In genomic region chr16:57301512-57302115, GRCm38 (mm10) we compare ENCODE assay signal across 15 mouse cellular contexts. TPM values are rescaled to one million over a fixed set of nuclear protein-coding genes. Genes with fewer than 3 reads are reported as not detected.
DNase-seq lines count a peak whose midpoint lies in the region; ATAC-seq and TF ChIP-seq lines count a peak whose summit lies in the region.
"Had no signal": no experiment of that assay in that cellular context is flagged by ENCODE, and none has a peak within 500 bp of the region (broad histone marks: within the 10 kb centered on the region; RNA-seq: fewer than 3 reads in every experiment).

No protein-coding gene starts in this region.

- no peak overlapping the region for H3K4me3 ChIP-seq in heart, embryonic 10.5 days
- H3K4me3 ChIP-seq in left cerebral cortex, adult 2 months: no peak overlapping the region
- H3K4me3 ChIP-seq in embryonic facial prominence, embryonic 10.5 days: no peak overlapping the region
- H3K4me3 ChIP-seq in midbrain, embryonic 11.5 days (ENCODE audit: low read depth, low read length): no peak overlapping the region
- H3K4me3 ChIP-seq: hindbrain, embryonic 10.5 days; limb, embryonic 10.5 days had no signal

- DNase-seq in heart, adult 11 months: peak; percentile 92
- no peak for DNase-seq in heart, embryonic 10.5 days (ENCODE audit: low spot score)
- no peak for DNase-seq in left cerebral cortex, adult 2 months (ENCODE audit: extremely low spot score in 1 of 2, low spot score in 2 of 2)
- no peak for DNase-seq in left cerebral cortex, adult 8-10 months (ENCODE audit: low spot score in 2 of 2)
- DNase-seq in embryonic facial prominence, embryonic 10.5 days (ENCODE audit: low spot score): no peak
- DNase-seq in thymus, postnatal 0 days (ENCODE audit: low spot score): peak; percentile 16
- DNase-seq in midbrain, embryonic 11.5 days (ENCODE audit: low spot score, missing footprints): no peak
- no peak for DNase-seq in lung, postnatal 4 days
- DNase-seq: B cell, adult 2 months; cerebellum, postnatal 14 days; lung, postnatal 14 days had no signal

- 68% methylated on average over 9 of the region's 9 CpGs for WGBS in heart, embryonic 10.5 days
- 79% methylated on average over 9 of the region's 9 CpGs for WGBS in embryonic facial prominence, embryonic 10.5 days
- WGBS in midbrain, embryonic 11.5 days: 83% methylated on average over 9 of the region's 9 CpGs

- H3K9ac ChIP-seq in midbrain, embryonic 11.5 days (ENCODE audit: low read length): no peak overlapping the region

- H3K27me3 ChIP-seq in heart, embryonic 10.5 days (ENCODE audit: insufficient read depth, poor library complexity, severe bottlenecking): no peaks in the 10 kb centered on the region
- H3K27me3 ChIP-seq in embryonic facial prominence, embryonic 10.5 days (replicated peaks; ENCODE audit: low read depth, poor library complexity, severe bottlenecking): no peaks in the 10 kb centered on the region
- H3K27me3 ChIP-seq in midbrain, embryonic 11.5 days (ENCODE audit: control insufficient read depth, insufficient read depth, low read length): no peaks in the 10 kb centered on the region

- H3K9me3 ChIP-seq in heart, embryonic 10.5 days: no peaks in the 10 kb centered on the region
- H3K9me3 ChIP-seq in embryonic facial prominence, embryonic 10.5 days: no peaks in the 10 kb centered on the region
- no peaks in the 10 kb centered on the region for H3K9me3 ChIP-seq in midbrain, embryonic 11.5 days (ENCODE audit: control insufficient read depth, low read length)
- H3K9me3 ChIP-seq: hindbrain, embryonic 10.5 days; limb, embryonic 10.5 days had no signal

- H3K27ac ChIP-seq in heart, embryonic 10.5 days: no peak overlapping the region
- peak overlapping the region; percentile 5; the same call in 1 of the 2 replicates for H3K27ac ChIP-seq in left cerebral cortex, adult 2 months
- H3K27ac ChIP-seq in embryonic facial prominence, embryonic 10.5 days (replicated peaks): peak overlapping the region; percentile 30; the same call in 1 of the 2 replicates
- no peak overlapping the region for H3K27ac ChIP-seq in midbrain, embryonic 11.5 days (ENCODE audit: low read depth, low read length)
- H3K27ac ChIP-seq: hindbrain, embryonic 10.5 days; kidney, postnatal 0 days; limb, embryonic 10.5 days had no signal

- no peaks in the 10 kb centered on the region for H3K36me3 ChIP-seq in heart, embryonic 10.5 days
- H3K36me3 ChIP-seq in embryonic facial prominence, embryonic 10.5 days (replicated peaks): no peaks in the 10 kb centered on the region
- H3K36me3 ChIP-seq in midbrain, embryonic 11.5 days (ENCODE audit: control insufficient read depth, insufficient read depth, low read length): no peaks in the 10 kb centered on the region
- H3K36me3 ChIP-seq: hindbrain, embryonic 10.5 days; limb, embryonic 10.5 days had no signal

- intact Hi-C loops in left cerebral cortex, adult 2 months (cut with DNase I): no loop called here

- no peak for ATAC-seq in midbrain, embryonic 11.5 days (ENCODE audit: low FRiP score)

- H3K4me2 ChIP-seq in midbrain, embryonic 11.5 days: no peak overlapping the region

- TF ChIP-seq CTCF in left cerebral cortex, adult 2 months (IDR thresholded peaks at IDR 0.05): no peak

- peaks cover 14% of the 10 kb centered on the region for H3K4me1 ChIP-seq in heart, embryonic 10.5 days
- peaks cover 23% of the 10 kb centered on the region for H3K4me1 ChIP-seq in embryonic facial prominence, embryonic 10.5 days
- H3K4me1 ChIP-seq in midbrain, embryonic 11.5 days (ENCODE audit: control insufficient read depth, insufficient read depth, low read length): 0 out of 2 replicates have a peak, but pooled peaks cover 2% of the 10 kb centered on the region

RNA-seq across cellular contexts. Expression of gene Tmem30c, which starts 8.9 kb away (rescaled TPM):
- not detected in 2 replicates for polyA plus RNA-seq in heart, embryonic 10.5 days (2016; fragmentation: Nextera tagmentation; extraction: Ambion mirVana)
- under 1 TPM; 0.29 to 0.42 TPM for total RNA-seq in left cerebral cortex, adult 2 months (2021)
- total RNA-seq in left cerebral cortex, adult 8-10 months (2022): under 1 TPM; 0.23 to 0.39 (median 0.28) TPM
- 0.06 TPM in 1 of 2 replicates, not detected in the other for polyA plus RNA-seq in embryonic facial prominence, embryonic 10.5 days (2016; fragmentation: Nextera tagmentation; extraction: Ambion mirVana)
- polyA plus RNA-seq in thymus, postnatal 0 days (2015; fragmentation: Nextera tagmentation; extraction: Ambion mirVana): 0.05 TPM in 1 of 2 replicates, not detected in the other
- 0.10 TPM in 1 of 2 replicates, not detected in the other for polyA plus RNA-seq in midbrain, embryonic 11.5 days (2014; fragmentation: Nextera tagmentation; extraction: Ambion mirVana)
- polyA plus RNA-seq: kidney, postnatal 0 days; small intestine, adult 2 months had no signal

RNA-seq across cellular contexts. Expression of gene Filip1l, which starts 51.3 kb away (rescaled TPM):
- 16.0 and 20.3 TPM in 2 replicates for polyA plus RNA-seq in heart, embryonic 10.5 days (2016; fragmentation: Nextera tagmentation; extraction: Ambion mirVana)
- total RNA-seq in left cerebral cortex, adult 2 months (2021): 1 to 10 TPM; 3.0 to 3.7 TPM
- 1 to 10 TPM; 2.5 to 3.6 (median 3.4) TPM for total RNA-seq in left cerebral cortex, adult 8-10 months (2022)
- 11.5 and 12.7 TPM in 2 replicates for polyA plus RNA-seq in embryonic facial prominence, embryonic 10.5 days (2016; fragmentation: Nextera tagmentation; extraction: Ambion mirVana)
- polyA plus RNA-seq in thymus, postnatal 0 days (2015; fragmentation: Nextera tagmentation; extraction: Ambion mirVana): 10.5 TPM in 2 replicates
- polyA plus RNA-seq in midbrain, embryonic 11.5 days (2014; fragmentation: Nextera tagmentation; extraction: Ambion mirVana): 6.8 and 9.5 TPM in 2 replicates

Comparison
In these comparisons a context has a peak if more than half of its experiments do, and no peak if none do; other contexts are left out.
1. DNase-seq: peak in heart, adult 11 months (single experiment) and thymus, postnatal 0 days (single experiment); none in heart, embryonic 10.5 days (single experiment), left cerebral cortex, adult 2 months (0 of 2), left cerebral cortex, adult 8-10 months (0 of 2), embryonic facial prominence, embryonic 10.5 days (single experiment), midbrain, embryonic 11.5 days (single experiment) and lung, postnatal 4 days (0 of 2).
2. H3K27ac ChIP-seq: peak in left cerebral cortex, adult 2 months (single experiment) and embryonic facial prominence, embryonic 10.5 days (single experiment); none in heart, embryonic 10.5 days (single experiment) and midbrain, embryonic 11.5 days (single experiment).